Mouse (Mus musculus) lung, embryonic 15.5 days (tissue): Measurements from ENCODE around the gene Cubn. TPM values are rescaled to one million over a fixed set of nuclear protein-coding genes. Genes with fewer than 3 reads are reported as not detected.

ENCODE experiments used
- ATAC-seq: fragments of 200-750 bp; cut with Nextera tagmentation; 2 replicates; pipeline ENCODE4 v1.8.0; 2017; ENCODE audit warnings: moderate number of reproducible peaks, borderline replicate concordance; ENCODE audit not compliant: low FRiP score, low TSS enrichment; ENCODE audit errors: extremely low read depth
- H3K27ac ChIP-seq: fragments of 300-500 bp; sonication (generic); 2 replicates; pipeline ENCODE4 v1.5.1; 2015; ENCODE audit warnings: moderate library complexity, mild to moderate bottlenecking, inconsistent platforms
- H3K27me3 ChIP-seq: fragments of 300-500 bp; sonication (generic); 2 replicates; pipeline ENCODE4 v1.6.1; 2015; ENCODE audit warnings: inconsistent platforms
- H3K36me3 ChIP-seq: fragments of 300-500 bp; sonication (generic); 2 replicates; pipeline ENCODE4 v1.6.1; 2015; ENCODE audit warnings: inconsistent platforms
- H3K4me1 ChIP-seq: fragments of 300-500 bp; sonication (generic); 2 replicates; pipeline ENCODE4 v1.6.1; 2015; ENCODE audit warnings: inconsistent platforms
- H3K4me2 ChIP-seq: fragments of 300-500 bp; sonication (generic); 2 replicates; pipeline ENCODE4 v1.6.1; 2015; ENCODE audit warnings: inconsistent platforms, mild to moderate bottlenecking, moderate library complexity
- H3K4me3 ChIP-seq: fragments of 300-500 bp; sonication (generic); 2 replicates; pipeline ENCODE4 v1.5.1; 2015; ENCODE audit warnings: mild to moderate bottlenecking, inconsistent platforms
- H3K9ac ChIP-seq: fragments of 300-500 bp; sonication (generic); 2 replicates; pipeline ENCODE4 v1.6.1; 2015; ENCODE audit warnings: inconsistent platforms
- H3K9me3 ChIP-seq: fragments of 300-500 bp; sonication (generic); 2 replicates; pipeline ENCODE4 v1.6.1; 2016; ENCODE audit warnings: inconsistent platforms
- WGBS: fragments of 180-500 bp; shearing (Covaris S2); methylation state at CpG from one replicate; pipeline ENCODE4 v1.1.7; 2015; 5-methylcytosine and 5-hydroxymethylcytosine counted together
- polyA plus RNA-seq: library from polyadenylated mRNA; unstranded; fragments of >200 nt; fragmentation: Nextera tagmentation; extraction: Ambion mirVana; gene quantifications from 2 replicates; pipeline ENCODE4 v1.2.1, GENCODE M21; 2015

Cubn gene
- polyA plus RNA-seq, 1 experiment from 2014 or later = 0.76 TPM

DNA sequence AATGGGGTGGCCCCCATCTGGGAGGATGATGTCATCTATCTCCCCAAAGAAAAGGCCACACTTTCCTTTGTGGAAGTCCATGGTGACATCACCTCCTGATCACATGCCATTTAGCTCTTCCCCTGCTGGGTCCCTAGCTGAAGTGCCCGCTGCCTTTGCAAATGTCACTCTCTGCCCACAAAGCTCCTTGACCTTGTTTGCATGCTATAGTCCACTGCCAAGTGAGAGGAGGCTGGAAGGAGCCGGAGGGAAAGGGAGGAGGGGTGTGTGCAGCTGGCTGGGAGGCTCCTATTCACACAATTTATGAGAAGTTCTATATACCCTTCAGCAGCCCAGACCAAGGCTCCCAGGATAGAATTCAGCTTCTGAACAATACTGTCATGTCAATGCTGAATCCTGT lies 92.7 kb downstream of the Cubn start:
- ATAC-seq = peak; percentile 61
- Histone ChIP-seq H3K9ac (no peak overlapping the region), H3K27me3 (no peaks in the 10 kb centered on the region), H3K27ac (peak overlapping the region; percentile 74), H3K4me2 (no peak overlapping the region), H3K4me1 (peaks cover 30% of the 10 kb centered on the region), H3K4me3 (no peak overlapping the region), H3K36me3 (no peaks in the 10 kb centered on the region), H3K9me3 (no peaks in the 10 kb centered on the region)
- WGBS = 0% methylated on average over 2 of the region's 2 CpGs

DNA sequence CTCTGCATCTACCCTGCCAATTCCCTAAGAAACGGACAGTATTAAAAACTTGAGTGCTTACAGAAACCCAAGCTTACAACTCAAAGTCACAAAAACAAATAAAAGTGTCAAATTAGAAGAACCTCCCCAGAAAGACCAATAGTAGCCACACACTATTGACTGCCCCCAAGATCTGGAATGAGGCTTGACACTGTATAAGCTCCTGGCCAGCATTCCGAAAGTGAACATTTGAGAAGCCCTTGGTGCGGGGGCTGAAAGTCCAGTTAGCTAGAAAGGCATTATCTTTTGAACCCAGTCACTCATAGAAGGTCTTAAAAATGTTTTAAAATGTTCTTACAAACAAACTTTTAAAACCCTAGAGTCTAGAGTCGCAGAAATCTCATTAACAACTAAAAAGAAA lies 93.1 kb downstream of the Cubn start:
- H3K4me1 ChIP-seq = peaks cover 30% of the 10 kb centered on the region
- peak; percentile 15; the same call in 1 of the 2 replicates for ATAC-seq
- H3K4me3 ChIP-seq = no peak overlapping the region
- H3K36me3 ChIP-seq = no peaks in the 10 kb centered on the region
- 54% methylated on average over 4 of the region's 4 CpGs for WGBS
- H3K9me3 ChIP-seq = no peaks in the 10 kb centered on the region
- no peak overlapping the region for H3K9ac ChIP-seq
- no peaks in the 10 kb centered on the region for H3K27me3 ChIP-seq
- H3K27ac ChIP-seq = peak overlapping the region; percentile 74
- no peak overlapping the region for H3K4me2 ChIP-seq

DNA sequence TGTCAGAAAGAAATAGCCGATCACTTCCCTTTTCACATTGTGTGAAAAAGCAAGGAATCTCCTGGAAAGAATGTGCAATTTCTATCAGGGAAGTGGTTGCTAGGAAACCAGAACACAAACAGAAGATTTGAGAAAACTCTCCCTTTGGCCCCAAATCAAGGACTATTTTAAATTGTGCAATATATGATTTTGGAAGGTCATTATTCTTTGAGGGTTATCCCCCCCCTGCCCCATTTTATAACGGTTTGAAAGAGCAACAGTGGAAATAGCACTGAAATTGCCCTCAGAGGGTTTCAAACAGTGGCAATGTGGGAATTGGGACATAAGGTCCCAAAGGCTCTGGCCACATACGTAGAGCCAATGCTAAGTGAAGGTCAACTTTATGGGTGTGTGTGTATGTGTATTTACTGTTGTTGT lies 95.5 kb downstream of the Cubn start:
- H3K4me1 ChIP-seq = peaks cover 41% of the 10 kb centered on the region
- H3K27ac ChIP-seq = peak overlapping the region; percentile 58
- 26% methylated on average over 3 of the region's 3 CpGs for WGBS
- no peak overlapping the region for H3K4me2 ChIP-seq
- no peak overlapping the region for H3K9ac ChIP-seq
- no peak overlapping the region for H3K4me3 ChIP-seq
- no peaks in the 10 kb centered on the region for H3K9me3 ChIP-seq
- H3K36me3 ChIP-seq = no peaks in the 10 kb centered on the region
- ATAC-seq = peak; percentile 37; the same call in 1 of the 2 replicates
- H3K27me3 ChIP-seq = no peaks in the 10 kb centered on the region

DNA sequence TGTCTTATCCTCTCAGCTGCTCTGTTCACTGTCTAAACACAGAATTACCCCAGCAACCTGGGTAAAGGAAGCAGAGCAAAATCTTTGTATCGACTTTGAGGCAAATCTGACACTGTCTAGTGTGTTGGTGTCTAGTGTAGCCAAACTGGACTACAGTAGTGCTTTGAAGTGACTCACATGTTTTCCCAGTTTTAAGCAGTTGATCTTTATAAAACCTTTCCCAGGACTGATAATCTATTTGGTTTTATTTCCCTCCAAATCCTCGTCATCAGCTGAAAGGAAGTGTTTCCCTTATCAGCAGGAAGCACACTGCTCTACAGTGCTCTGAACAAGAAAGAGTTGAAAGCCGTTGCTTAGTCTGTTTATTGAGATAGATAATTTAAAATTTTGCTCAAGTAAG lies 100.6 kb downstream of the Cubn start:
- Histone ChIP-seq H3K27ac (peak overlapping the region; percentile 62), H3K36me3 (no peaks in the 10 kb centered on the region), H3K4me3 (no peak overlapping the region), H3K4me2 (no peak overlapping the region), H3K9ac (no peak overlapping the region), H3K9me3 (no peaks in the 10 kb centered on the region), H3K27me3 (no peaks in the 10 kb centered on the region), H3K4me1 (peaks cover 13% of the 10 kb centered on the region; the same call in 1 of the 2 replicates)
- WGBS = 16% methylated on average over 3 of the region's 3 CpGs
- no peak for ATAC-seq

DNA sequence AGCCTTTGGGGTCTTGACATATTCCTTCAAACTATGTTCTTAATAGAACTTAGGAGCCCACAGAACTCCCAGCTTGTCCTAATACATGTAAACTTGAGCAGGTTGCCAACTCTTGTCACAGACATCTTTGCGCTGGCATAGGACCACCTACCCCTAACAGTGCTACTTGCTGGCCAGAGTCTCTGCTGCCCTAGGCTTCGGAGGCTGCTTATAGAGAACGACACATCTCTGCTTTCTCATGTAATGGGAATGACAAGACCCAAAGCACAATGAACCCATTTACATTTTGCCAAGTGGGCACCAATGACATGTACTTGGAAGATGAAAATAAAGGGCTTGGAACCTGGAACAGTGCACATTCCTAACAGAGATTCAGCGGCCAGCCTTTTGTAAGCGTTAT lies 105.0 kb downstream of the Cubn start:
- Histone ChIP-seq H3K4me1 (peaks cover 14% of the 10 kb centered on the region), H3K4me3 (no peak overlapping the region), H3K4me2 (no peak overlapping the region), H3K9ac (no peak overlapping the region), H3K27ac (no peak overlapping the region), H3K36me3 (no peaks in the 10 kb centered on the region), H3K27me3 (no peaks in the 10 kb centered on the region), H3K9me3 (no peaks in the 10 kb centered on the region)
- ATAC-seq = no peak
- WGBS = 97% methylated on average over 5 of the region's 5 CpGs

DNA sequence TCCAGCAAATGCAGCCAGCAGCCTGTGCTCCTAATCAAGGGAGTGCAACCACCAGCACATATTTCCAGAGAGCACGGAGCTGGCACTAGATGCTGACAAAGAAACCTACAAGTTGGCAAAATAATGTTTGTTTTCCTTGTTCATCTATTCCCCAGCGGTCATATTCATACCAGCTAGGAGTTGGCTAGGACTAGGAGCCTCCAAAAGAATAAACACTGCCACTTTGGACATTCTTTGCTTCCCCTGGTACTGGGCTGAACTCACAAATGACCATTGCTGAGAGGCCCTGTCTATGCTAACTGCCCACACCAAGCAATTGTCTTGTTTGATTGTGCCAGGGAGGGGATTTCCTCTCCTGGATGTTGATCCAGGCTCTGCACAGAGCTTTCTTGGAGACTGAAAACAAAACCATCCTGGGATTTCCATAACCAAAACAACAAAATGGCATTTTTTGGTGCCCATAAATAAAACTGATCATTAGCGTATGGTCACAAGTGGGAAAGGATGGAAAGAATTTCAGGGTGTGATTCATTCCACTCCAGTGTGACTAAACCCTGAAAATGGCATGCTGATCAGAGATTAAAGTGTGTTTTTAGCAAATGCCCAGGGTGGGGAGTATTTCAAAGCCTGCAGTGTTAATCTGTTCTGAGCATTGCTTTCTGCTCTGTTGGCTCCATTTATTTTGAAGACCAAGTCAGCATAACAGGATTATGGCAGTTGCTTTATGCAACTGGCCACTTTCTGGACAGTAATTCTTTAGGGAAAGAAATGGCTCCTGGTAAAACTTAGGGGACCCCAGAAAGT lies 105.9 kb downstream of the Cubn start:
- H3K27me3 ChIP-seq = no peaks in the 10 kb centered on the region
- no peaks in the 10 kb centered on the region for H3K9me3 ChIP-seq
- no peak; the same call in 1 of the 2 replicates for ATAC-seq
- no peaks in the 10 kb centered on the region for H3K36me3 ChIP-seq
- H3K27ac ChIP-seq = peak overlapping the region; percentile 82
- H3K9ac ChIP-seq = no peak overlapping the region
- WGBS = 44% methylated on average over 3 of the region's 3 CpGs
- no peak overlapping the region for H3K4me3 ChIP-seq
- H3K4me1 ChIP-seq = peaks cover 14% of the 10 kb centered on the region
- H3K4me2 ChIP-seq = no peak overlapping the region

DNA sequence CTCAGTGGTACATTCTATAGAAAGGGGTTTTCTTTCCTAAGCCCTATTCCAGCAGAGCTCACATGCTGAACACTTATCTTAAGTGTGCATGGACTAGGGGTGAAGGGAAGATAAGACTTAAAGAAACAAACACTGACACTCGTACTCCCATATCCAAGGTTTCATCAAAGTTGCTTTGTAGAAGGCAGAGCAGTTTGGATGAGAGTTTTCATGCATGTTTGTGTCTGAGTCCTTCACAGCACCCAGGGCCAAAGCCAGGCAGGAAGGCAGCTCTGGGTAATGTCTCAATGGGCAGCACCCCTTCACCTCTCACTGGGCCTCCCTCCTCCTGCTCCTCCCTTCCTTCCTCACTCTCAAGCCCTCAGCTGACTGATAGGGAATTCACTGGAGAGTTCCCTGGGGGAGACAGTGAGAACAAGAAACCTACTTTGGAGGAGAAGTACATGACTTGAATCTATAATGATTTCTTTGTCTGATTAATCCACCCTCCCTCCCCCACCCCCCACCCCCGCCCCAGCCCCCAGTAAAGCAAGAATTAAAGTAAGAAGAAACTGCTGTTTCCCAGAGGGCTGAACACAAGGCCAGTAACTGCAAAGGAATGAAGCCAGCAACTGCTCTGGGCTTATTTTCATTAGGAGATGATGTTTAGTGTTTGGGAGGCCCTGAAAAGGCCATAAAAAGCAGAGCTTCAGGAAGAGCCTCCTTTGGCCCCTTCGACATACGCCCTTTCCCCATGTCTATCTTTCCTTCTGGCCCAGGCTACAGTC lies 106.7 kb downstream of the Cubn start:
- Histone ChIP-seq H3K27me3 (no peaks in the 10 kb centered on the region), H3K36me3 (no peaks in the 10 kb centered on the region), H3K4me1 (peaks cover 14% of the 10 kb centered on the region), H3K4me2 (no peak overlapping the region), H3K27ac (peak overlapping the region; percentile 82), H3K9ac (no peak overlapping the region), H3K4me3 (no peak overlapping the region), H3K9me3 (no peaks in the 10 kb centered on the region)
- peak; percentile 84; the same call in 1 of the 2 replicates for ATAC-seq
- 21% methylated on average over 4 of the region's 4 CpGs for WGBS

DNA sequence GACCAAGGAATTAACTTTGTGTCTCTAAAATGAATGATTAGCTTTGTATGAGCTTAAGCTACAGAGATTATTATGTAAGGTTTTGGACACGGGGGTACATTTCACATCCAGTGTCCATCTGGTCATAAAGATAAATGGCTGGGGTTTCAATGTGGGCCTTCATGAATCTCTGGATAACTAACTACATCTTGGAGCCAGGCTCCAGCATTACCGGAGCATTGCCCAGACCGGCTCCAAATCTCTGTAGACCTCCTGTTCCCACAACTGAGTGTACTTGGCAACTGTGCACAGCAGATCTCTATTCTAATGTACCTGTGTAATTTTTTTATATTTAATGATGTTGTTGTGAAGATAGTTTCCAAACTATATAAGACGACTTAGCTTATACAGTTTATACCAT lies 115.4 kb downstream of the Cubn start:
- Histone ChIP-seq H3K9ac (no peak overlapping the region), H3K4me3 (no peak overlapping the region), H3K27ac (no peak overlapping the region), H3K9me3 (no peaks in the 10 kb centered on the region), H3K27me3 (no peaks in the 10 kb centered on the region), H3K4me1 (peaks cover 15% of the 10 kb centered on the region), H3K36me3 (no peaks in the 10 kb centered on the region), H3K4me2 (no peak overlapping the region)
- 84% methylated on average over 4 of the region's 4 CpGs for WGBS
- no peak for ATAC-seq

DNA sequence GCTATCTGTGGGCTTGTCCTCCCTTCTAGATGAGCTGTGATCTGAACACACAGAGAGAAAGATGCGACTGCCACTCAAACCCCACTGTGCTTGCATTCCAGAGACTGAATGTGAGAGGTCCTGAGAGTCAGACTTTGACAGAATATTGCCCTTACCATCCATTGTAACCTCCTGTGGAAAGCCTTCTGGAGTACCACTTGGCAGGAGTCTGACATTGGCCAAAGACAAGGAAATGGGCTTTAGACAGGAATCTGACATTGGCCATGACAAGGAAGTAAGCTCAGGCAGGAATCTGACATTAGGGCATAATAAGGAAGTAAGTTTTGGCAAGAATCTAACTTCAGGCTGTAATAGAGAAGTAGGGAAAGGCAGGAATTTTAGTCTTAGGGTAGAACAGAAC lies 118.3 kb downstream of the Cubn start:
- no peaks in the 10 kb centered on the region for H3K27me3 ChIP-seq
- H3K4me3 ChIP-seq = no peak overlapping the region
- no peaks in the 10 kb centered on the region for H3K9me3 ChIP-seq
- no peak overlapping the region for H3K4me2 ChIP-seq
- H3K9ac ChIP-seq = no peak overlapping the region
- peak overlapping the region; percentile 90 for H3K27ac ChIP-seq
- no peak for ATAC-seq
- WGBS = 58% methylated on average over 1 of the region's 1 CpGs
- H3K4me1 ChIP-seq = peaks cover 23% of the 10 kb centered on the region
- H3K36me3 ChIP-seq = no peaks in the 10 kb centered on the region

DNA sequence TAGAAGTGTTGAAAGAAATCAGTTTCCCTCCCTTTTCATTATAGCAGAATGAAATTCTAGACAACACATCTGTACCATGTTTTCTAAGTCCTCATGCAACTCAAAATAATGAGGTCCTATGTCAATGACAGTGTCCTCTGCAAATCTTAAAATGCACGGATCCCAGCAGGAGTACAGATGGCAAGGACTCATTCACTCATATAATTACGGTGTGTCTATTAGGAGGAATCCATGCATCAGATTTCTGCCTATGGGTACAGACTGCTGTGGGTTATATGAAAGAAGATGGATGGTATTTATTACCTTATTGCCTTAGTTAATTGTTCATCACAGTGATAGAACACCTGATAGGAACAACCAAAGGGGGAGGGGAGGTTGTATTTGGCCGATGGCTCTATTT lies 118.8 kb downstream of the Cubn start:
- Histone ChIP-seq H3K9ac (no peak overlapping the region), H3K9me3 (no peaks in the 10 kb centered on the region), H3K4me3 (no peak overlapping the region), H3K27me3 (no peaks in the 10 kb centered on the region), H3K4me1 (peaks cover 23% of the 10 kb centered on the region), H3K27ac (peak overlapping the region; percentile 90), H3K36me3 (no peaks in the 10 kb centered on the region), H3K4me2 (no peak overlapping the region)
- WGBS = 53% methylated on average over 3 of the region's 3 CpGs
- peak; percentile 15; the same call in 1 of the 2 replicates for ATAC-seq

DNA sequence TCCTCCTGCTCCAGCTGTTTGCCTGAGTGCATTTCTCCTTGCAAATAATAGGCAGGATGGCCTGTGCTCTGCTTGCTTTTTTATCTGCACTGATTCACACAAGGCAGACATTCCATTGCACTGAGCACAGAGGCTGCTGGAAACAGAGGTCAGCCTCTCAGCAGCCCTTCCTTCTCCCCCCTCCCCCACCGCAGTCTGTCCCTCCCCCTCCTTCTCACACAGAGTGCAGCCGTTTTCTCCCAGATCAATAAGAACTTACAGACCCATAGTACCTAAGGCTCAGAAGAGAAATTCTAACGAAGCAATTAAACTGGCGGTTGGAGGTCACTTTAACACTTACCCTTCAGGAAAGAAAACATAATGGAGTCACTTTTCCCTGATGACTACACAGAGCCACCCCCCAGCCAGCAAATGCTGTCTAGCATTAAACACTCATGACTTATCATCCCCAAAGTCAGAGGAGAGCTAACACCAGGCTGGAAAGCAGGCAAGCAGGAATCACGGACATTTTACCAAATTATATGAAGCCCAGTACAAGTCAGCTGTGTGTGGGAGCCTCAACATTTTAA lies 119.3 kb downstream of the Cubn start:
- no peak overlapping the region for H3K9ac ChIP-seq
- ATAC-seq = peak; percentile 94
- H3K27ac ChIP-seq = peak overlapping the region; percentile 90
- H3K4me2 ChIP-seq = no peak overlapping the region
- peaks cover 23% of the 10 kb centered on the region for H3K4me1 ChIP-seq
- H3K27me3 ChIP-seq = no peaks in the 10 kb centered on the region
- H3K4me3 ChIP-seq = no peak overlapping the region
- WGBS = under 1% methylated on average over 5 of the region's 5 CpGs
- H3K9me3 ChIP-seq = no peaks in the 10 kb centered on the region
- H3K36me3 ChIP-seq = no peaks in the 10 kb centered on the region

DNA sequence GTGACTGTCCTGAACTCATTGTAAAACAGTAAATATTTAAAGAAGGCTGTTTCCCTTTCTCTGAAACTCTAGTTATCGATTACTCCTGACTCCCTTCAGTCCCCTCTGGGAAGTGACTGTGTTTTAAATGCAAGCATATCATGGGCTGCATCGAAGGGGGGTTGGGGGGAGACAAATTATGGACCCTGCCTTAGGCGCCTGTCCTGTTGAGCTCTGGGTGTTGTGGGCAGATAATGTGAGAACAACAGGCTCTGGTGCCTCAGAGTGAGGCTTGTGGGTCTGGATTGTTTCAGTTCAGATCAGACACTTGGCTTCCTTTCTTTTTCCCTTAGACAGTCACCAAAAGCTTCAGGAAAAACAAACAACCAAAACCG lies 119.8 kb downstream of the Cubn start:
- Histone ChIP-seq H3K36me3 (no peaks in the 10 kb centered on the region), H3K4me2 (no peak overlapping the region), H3K27ac (peak overlapping the region; percentile 90), H3K27me3 (no peaks in the 10 kb centered on the region), H3K4me3 (no peak overlapping the region), H3K9ac (no peak overlapping the region), H3K4me1 (peaks cover 23% of the 10 kb centered on the region), H3K9me3 (no peaks in the 10 kb centered on the region)
- WGBS = 3% methylated on average over 4 of the region's 4 CpGs
- peak; percentile 52; the same call in 1 of the 2 replicates for ATAC-seq
